Mouse (Mus musculus): ENCODE results near the gene Krtap4-8. TPM values are rescaled to one million over a fixed set of nuclear protein-coding genes. Genes with fewer than 3 reads are reported as not detected.
A peak's percentile ranks its signal among the peaks of the same experiment; 100 is the strongest.
"Not testable (repeated sequence)": the region's sequence is repeated elsewhere in the genome, so short reads cannot be mapped to it uniquely, and the experiment has no call there.

The Krtap4-8 gene
- polyA plus RNA-seq, 1 experiment: not detected

DNA sequence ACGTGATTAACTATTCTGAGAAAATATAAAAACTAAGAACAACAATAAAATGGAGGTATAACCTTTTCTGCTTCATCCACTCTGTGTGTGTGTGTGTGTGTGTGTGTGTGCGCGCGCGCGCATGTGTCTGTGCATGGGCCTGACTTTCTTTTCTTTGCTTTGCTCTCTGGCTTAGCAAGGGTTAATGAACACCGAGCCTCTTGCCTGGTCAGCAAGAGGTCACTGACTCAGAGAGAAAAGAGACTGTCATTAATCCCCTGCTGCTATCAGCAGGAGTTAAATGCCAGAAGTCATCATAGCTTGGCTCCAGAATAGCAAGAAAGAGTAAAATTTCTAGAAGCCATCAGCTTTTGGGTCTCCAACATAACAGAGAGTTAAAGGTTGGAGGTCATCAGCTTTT lies 2.1 kb downstream of the Krtap4-8 start:
- no peaks in the 10 kb centered on the region for H3K36me3 ChIP-seq (ENCODE audit: control insufficient read depth, insufficient read depth)
- H3K79me2 ChIP-seq (ENCODE audit: control insufficient read depth, insufficient read depth): no peaks in the 10 kb centered on the region
- H3K4me3 ChIP-seq: no peak overlapping the region
- TF ChIP-seq CEBPB (IDR thresholded peaks at IDR 0.05; ENCODE audit: insufficient read depth, poor library complexity, severe bottlenecking) (no peak), TCF12 (IDR thresholded peaks at IDR 0.05; ENCODE audit: insufficient read depth, poor library complexity, severe bottlenecking) (no peak), MAX (IDR thresholded peaks at IDR 0.05; ENCODE audit: low read depth) (no peak), MYOD1 (IDR thresholded peaks at IDR 0.05; ENCODE audit: control insufficient read depth in 1 of 3, insufficient read length in 2 of 3, low read depth in 2 of 3) (no peak), POLR2AphosphoS2 (IDR thresholded peaks at IDR 0.05; ENCODE audit: insufficient read length, low read depth) (no peak), E2F4 (IDR thresholded peaks at IDR 0.05; ENCODE audit: insufficient read depth) (no peak), SRF (IDR thresholded peaks at IDR 0.05; ENCODE audit: control insufficient read depth, insufficient read length, low read depth) (no peak), POLR2A (IDR thresholded peaks at IDR 0.05; ENCODE audit: insufficient read length, low read depth) (no peak), MYOG (IDR thresholded peaks at IDR 0.05; ENCODE audit: control insufficient read depth in 1 of 3, insufficient read depth in 1 of 3, insufficient read length in 2 of 3, low read depth in 2 of 3) (no peak), USF1 (IDR thresholded peaks at IDR 0.05; ENCODE audit: low read depth) (no peak), REST (IDR thresholded peaks at IDR 0.05; ENCODE audit: insufficient read depth, insufficient read length) (no peak), TCF3 (IDR thresholded peaks at IDR 0.05; ENCODE audit: insufficient read length, low read depth) (no peak)
- H3ac ChIP-seq (ENCODE audit: control insufficient read depth, insufficient read length): no peak overlapping the region
- no peaks in the 10 kb centered on the region for H3K27me3 ChIP-seq (ENCODE audit: control insufficient read depth, insufficient read depth, insufficient read length)
- no peak overlapping the region for H3K4me2 ChIP-seq (ENCODE audit: low read depth)

DNA sequence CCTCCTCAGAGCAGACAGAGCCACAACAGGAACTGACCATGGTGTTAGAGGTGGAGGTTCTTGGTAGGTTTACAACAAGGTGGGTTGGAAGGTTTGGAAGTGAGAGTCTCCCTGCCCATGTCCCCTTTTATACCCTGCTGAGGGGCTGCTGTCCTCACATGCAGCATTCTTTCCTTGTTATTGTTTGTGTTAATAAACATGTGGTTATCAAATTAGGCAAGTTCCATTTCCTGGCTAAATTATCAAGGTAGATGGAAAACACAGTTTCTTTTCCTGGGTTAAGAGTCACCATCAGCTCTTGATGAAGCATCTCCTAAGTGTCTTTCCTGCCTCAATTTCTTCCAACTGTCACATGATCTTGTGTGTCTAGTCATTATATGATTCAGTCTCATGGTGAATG lies 7.7 kb downstream of the Krtap4-8 start, which contains the start of gene Gm11595:
Gm11595 (minus strand) TSS at position 101 of the 400 bp plus-strand sequence.
- not testable (repeated sequence) for H3ac ChIP-seq (ENCODE audit: control insufficient read depth, insufficient read length); H3K36me3 ChIP-seq (ENCODE audit: control insufficient read depth, insufficient read depth); H3K79me2 ChIP-seq (ENCODE audit: control insufficient read depth, insufficient read depth); H3K4me2 ChIP-seq (ENCODE audit: low read depth); H3K27me3 ChIP-seq (ENCODE audit: control insufficient read depth, insufficient read depth, insufficient read length); H3K4me3 ChIP-seq

GRCm38 (mm10) chr11:99768410-99768809 lies 12.1 kb downstream of the Krtap4-8 start:
- TF ChIP-seq MYOD1 (IDR thresholded peaks at IDR 0.05; ENCODE audit: control insufficient read depth in 1 of 3, insufficient read length in 2 of 3, low read depth in 2 of 3): no peak
- TF ChIP-seq REST (IDR thresholded peaks at IDR 0.05; ENCODE audit: insufficient read depth, insufficient read length): no peak
- TF ChIP-seq SRF (IDR thresholded peaks at IDR 0.05; ENCODE audit: control insufficient read depth, insufficient read length, low read depth): no peak
- no peak for TF ChIP-seq TCF3 (IDR thresholded peaks at IDR 0.05; ENCODE audit: insufficient read length, low read depth)
- no peak for TF ChIP-seq POLR2A (IDR thresholded peaks at IDR 0.05; ENCODE audit: insufficient read length, low read depth)
- TF ChIP-seq MAX (IDR thresholded peaks at IDR 0.05; ENCODE audit: low read depth): no peak
- no peak for TF ChIP-seq TCF12 (IDR thresholded peaks at IDR 0.05; ENCODE audit: insufficient read depth, poor library complexity, severe bottlenecking)
- no peak for TF ChIP-seq CEBPB (IDR thresholded peaks at IDR 0.05; ENCODE audit: insufficient read depth, poor library complexity, severe bottlenecking)
- no peak for TF ChIP-seq POLR2AphosphoS2 (IDR thresholded peaks at IDR 0.05; ENCODE audit: insufficient read length, low read depth)
- no peak for TF ChIP-seq MYOG (IDR thresholded peaks at IDR 0.05; ENCODE audit: control insufficient read depth in 1 of 3, insufficient read depth in 1 of 3, insufficient read length in 2 of 3, low read depth in 2 of 3)
- TF ChIP-seq USF1 (IDR thresholded peaks at IDR 0.05; ENCODE audit: low read depth): no peak
- no peak for TF ChIP-seq E2F4 (IDR thresholded peaks at IDR 0.05; ENCODE audit: insufficient read depth)
- H3K4me3 ChIP-seq: no peak overlapping the region

GRCm38 (mm10) chr11:99758877-99759276 lies 21.6 kb downstream of the Krtap4-8 start:
- H3K4me3 ChIP-seq: no peak overlapping the region
- no peak for TF ChIP-seq E2F4 (IDR thresholded peaks at IDR 0.05; ENCODE audit: insufficient read depth)
- peak in 2 of 3 experiments; percentile 49 to 65 for TF ChIP-seq MYOD1 (IDR thresholded peaks at IDR 0.05; ENCODE audit: control insufficient read depth in 1 of 3, insufficient read length in 2 of 3, low read depth in 2 of 3)
- TF ChIP-seq REST (IDR thresholded peaks at IDR 0.05; ENCODE audit: insufficient read depth, insufficient read length): no peak
- no peak for TF ChIP-seq POLR2AphosphoS2 (IDR thresholded peaks at IDR 0.05; ENCODE audit: insufficient read length, low read depth)
- peak in 2 of 3 experiments; percentile 53 to 87 for TF ChIP-seq MYOG (IDR thresholded peaks at IDR 0.05; ENCODE audit: control insufficient read depth in 1 of 3, insufficient read depth in 1 of 3, insufficient read length in 2 of 3, low read depth in 2 of 3)
- no peak for TF ChIP-seq USF1 (IDR thresholded peaks at IDR 0.05; ENCODE audit: low read depth)
- TF ChIP-seq CEBPB (IDR thresholded peaks at IDR 0.05; ENCODE audit: insufficient read depth, poor library complexity, severe bottlenecking): no peak
- TF ChIP-seq TCF3 (IDR thresholded peaks at IDR 0.05; ENCODE audit: insufficient read length, low read depth): no peak
- no peak for TF ChIP-seq POLR2A (IDR thresholded peaks at IDR 0.05; ENCODE audit: insufficient read length, low read depth)
- no peak for TF ChIP-seq MAX (IDR thresholded peaks at IDR 0.05; ENCODE audit: low read depth)
- no peak for TF ChIP-seq TCF12 (IDR thresholded peaks at IDR 0.05; ENCODE audit: insufficient read depth, poor library complexity, severe bottlenecking)
- H3K36me3 ChIP-seq (ENCODE audit: control insufficient read depth, insufficient read depth): no peaks in the 10 kb centered on the region
- H3K27me3 ChIP-seq (ENCODE audit: control insufficient read depth, insufficient read depth, insufficient read length): peaks cover 7% of the 10 kb centered on the region
- H3K79me2 ChIP-seq (ENCODE audit: control insufficient read depth, insufficient read depth): no peaks in the 10 kb centered on the region
- no peak overlapping the region for H3ac ChIP-seq (ENCODE audit: control insufficient read depth, insufficient read length)
- H3K4me2 ChIP-seq (ENCODE audit: low read depth): no peak overlapping the region

More at GRCm38 (mm10) chr11:99768410-99768809, 12.1 kb downstream of the Krtap4-8 start:
- H3ac ChIP-seq (ENCODE audit: control insufficient read depth, insufficient read length): no peak overlapping the region
- H3K36me3 ChIP-seq (ENCODE audit: control insufficient read depth, insufficient read depth): no peaks in the 10 kb centered on the region
- H3K27me3 ChIP-seq (ENCODE audit: control insufficient read depth, insufficient read depth, insufficient read length): peaks cover 5% of the 10 kb centered on the region
- no peak overlapping the region for H3K4me2 ChIP-seq (ENCODE audit: low read depth)
- H3K79me2 ChIP-seq (ENCODE audit: control insufficient read depth, insufficient read depth): no peaks in the 10 kb centered on the region

- Histone ChIP-seq H3K79me2 (ENCODE audit: control insufficient read depth, insufficient read depth) (no peaks in the 10 kb centered on the region), H3K36me3 (ENCODE audit: control insufficient read depth, insufficient read depth) (no peaks in the 10 kb centered on the region), H3K4me3 (no peak overlapping the region), H3K27me3 (ENCODE audit: control insufficient read depth, insufficient read depth, insufficient read length) (no peaks in the 10 kb centered on the region), H3ac (ENCODE audit: control insufficient read depth, insufficient read length) (no peak overlapping the region), H3K4me2 (ENCODE audit: low read depth) (no peak overlapping the region)
- TF ChIP-seq POLR2A (IDR thresholded peaks at IDR 0.05; ENCODE audit: insufficient read length, low read depth): no peak
- no peak for TF ChIP-seq E2F4 (IDR thresholded peaks at IDR 0.05; ENCODE audit: insufficient read depth)
- no peak for TF ChIP-seq MYOD1 (IDR thresholded peaks at IDR 0.05; ENCODE audit: control insufficient read depth in 1 of 3, insufficient read length in 2 of 3, low read depth in 2 of 3)
- TF ChIP-seq MYOG (IDR thresholded peaks at IDR 0.05; ENCODE audit: control insufficient read depth in 1 of 3, insufficient read depth in 1 of 3, insufficient read length in 2 of 3, low read depth in 2 of 3): no peak
- no peak for TF ChIP-seq CEBPB (IDR thresholded peaks at IDR 0.05; ENCODE audit: insufficient read depth, poor library complexity, severe bottlenecking)
- TF ChIP-seq USF1 (IDR thresholded peaks at IDR 0.05; ENCODE audit: low read depth): no peak
- no peak for TF ChIP-seq POLR2AphosphoS2 (IDR thresholded peaks at IDR 0.05; ENCODE audit: insufficient read length, low read depth)
- no peak for TF ChIP-seq REST (IDR thresholded peaks at IDR 0.05; ENCODE audit: insufficient read depth, insufficient read length)
- TF ChIP-seq SRF (IDR thresholded peaks at IDR 0.05; ENCODE audit: control insufficient read depth, insufficient read length, low read depth): no peak
- no peak for TF ChIP-seq MAX (IDR thresholded peaks at IDR 0.05; ENCODE audit: low read depth)
- no peak for TF ChIP-seq TCF3 (IDR thresholded peaks at IDR 0.05; ENCODE audit: insufficient read length, low read depth)
- TF ChIP-seq TCF12 (IDR thresholded peaks at IDR 0.05; ENCODE audit: insufficient read depth, poor library complexity, severe bottlenecking): no peak
These were observed 36.5 kb downstream of the Krtap4-8 start for GRCm38 (mm10) chr11:99743985-99744384.
